Mouse (Mus musculus): Measurements from ENCODE around the gene Flvcr1. TPM values are rescaled to one million over a fixed set of nuclear protein-coding genes. Genes with fewer than 3 reads are reported as not detected.
A peak's percentile ranks its signal among the peaks of the same experiment; 100 is the strongest.

Gene Flvcr1
- 10 to 100 TPM in 1 of 2 experiments, 1 to 10 TPM in 1; 8.8 to 10.3 TPM for total RNA-seq (2021)

DNA sequence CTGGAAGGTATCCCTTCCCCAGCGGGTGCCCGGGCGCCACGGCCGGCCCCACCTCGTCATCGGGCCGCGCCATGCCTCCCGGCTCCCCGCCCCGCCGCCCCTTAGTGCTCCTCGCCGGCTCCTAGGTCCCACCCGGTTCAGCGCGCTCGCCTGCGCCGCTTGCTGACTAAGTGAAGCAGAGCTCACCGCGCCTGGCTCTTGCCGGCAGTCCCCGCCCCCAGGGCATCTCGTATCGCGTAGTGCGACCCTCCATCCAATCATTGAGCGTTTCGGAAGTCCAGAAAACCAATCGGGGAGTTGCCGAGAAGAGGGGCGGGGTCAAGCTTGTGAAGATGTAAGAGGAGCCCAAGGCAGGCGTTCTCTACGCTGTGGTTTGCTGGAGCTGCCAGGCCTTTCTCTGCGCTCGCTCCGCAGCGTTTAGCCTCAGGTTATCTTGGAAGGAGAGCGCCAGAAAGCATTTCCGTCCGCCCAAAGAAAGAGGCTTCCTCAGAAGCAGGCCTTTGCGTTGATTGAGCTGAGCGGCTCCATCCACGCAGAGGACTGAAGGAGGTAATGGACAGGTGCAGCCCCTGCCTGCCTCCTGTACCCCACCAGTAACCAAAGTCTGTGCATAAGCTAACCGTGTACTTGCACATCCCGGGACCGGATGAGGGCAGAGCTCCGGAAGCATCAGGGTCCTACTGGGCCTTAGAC is at the start of gene Flvcr1:
Gene Flvcr1, minus strand, starts transcription at position 138 of the 693 bp plus-strand sequence.
- peak; percentile 99 for DNase-seq
- intact Hi-C loops (cut with DNase I): no loop called here

DNA sequence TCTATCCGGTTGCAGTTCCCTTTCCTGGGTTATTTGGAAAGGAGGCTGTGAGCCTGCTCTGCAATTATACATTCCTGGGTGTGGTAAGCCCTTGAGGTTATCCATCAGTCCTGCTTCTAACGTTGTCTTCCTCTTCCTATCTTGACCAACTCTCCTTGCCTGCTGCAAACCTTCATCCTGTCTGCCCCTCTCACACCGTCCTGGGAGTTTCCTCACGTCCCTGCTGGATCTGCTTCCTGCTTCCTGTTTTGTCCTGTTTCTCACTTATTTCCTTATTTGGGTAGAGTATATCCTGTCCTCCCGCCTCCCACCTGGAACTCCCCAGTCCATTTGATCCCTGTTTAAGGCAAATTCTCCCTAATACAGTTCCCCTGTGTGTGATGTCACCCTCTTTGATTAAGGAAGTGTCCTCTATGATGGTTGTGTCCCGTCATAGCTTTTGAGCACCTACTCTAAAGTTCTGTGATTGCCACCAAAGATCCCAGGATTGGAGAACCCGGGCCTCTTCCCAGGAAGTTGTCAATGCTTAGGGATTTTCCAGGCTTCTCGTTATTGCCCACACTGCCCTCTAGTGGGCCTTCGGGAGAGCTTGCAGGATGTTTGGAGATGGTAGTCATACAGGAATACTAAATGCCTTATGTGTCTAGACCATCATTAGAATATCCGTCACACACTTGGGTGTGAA is 49.4 kb upstream of the Flvcr1 start:
- intact Hi-C loops (cut with DNase I): loop anchor here (2.0 to 10.0 kb wide), 3 partner anchors 73 to 199 kb away; no protein-coding TSS in a partner anchor
- DNase-seq: peak; percentile 74 to 82

DNA sequence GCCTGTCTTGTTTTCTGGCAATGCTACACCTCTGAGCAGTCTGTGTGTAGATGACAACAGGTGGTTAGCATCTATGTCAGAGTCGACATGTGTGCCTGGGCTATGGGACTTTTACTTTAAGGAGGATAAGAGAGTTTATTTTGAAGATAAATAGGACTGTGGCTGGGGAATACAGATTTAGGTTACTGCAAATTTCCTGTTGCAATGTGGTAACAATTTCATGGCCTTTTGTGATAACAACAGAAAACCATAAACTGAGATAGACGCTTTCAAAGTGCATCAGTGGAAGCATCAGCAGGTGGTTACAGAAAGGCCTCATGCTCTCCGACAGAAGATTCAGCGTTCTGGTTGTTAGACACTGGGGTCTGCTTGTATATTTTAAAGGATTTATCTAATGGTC is 47.5 kb upstream of the Flvcr1 start:
- intact Hi-C loops (cut with DNase I): loop anchor here (10.0 kb wide), 1 partner anchor 201 kb away; no protein-coding TSS in a partner anchor
- DNase-seq: no peak

DNA sequence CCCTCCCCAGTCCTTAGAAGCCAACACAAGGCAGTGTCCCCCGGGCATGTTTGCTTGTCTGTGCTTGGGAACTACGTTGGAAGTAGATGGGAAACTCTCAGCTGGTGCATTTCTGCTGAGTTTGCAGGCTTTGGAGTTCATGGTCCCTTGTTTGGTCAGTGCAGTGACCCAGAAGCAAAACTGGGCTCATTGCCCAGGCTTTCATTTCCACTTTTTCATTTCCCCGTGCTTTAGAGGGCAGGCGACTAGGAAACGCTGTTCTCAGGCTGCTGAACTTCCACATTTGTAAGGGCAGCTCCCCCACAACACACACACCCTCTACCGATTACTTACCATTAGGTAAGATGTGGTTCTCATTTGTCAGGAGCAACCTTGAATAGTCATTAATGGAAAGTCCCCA is 47.0 kb upstream of the Flvcr1 start:
- DNase-seq: peak; percentile 64 to 65
- intact Hi-C loops (cut with DNase I): loop anchor here (10.0 kb wide), 1 partner anchor 202 kb away; no protein-coding TSS in a partner anchor

DNA sequence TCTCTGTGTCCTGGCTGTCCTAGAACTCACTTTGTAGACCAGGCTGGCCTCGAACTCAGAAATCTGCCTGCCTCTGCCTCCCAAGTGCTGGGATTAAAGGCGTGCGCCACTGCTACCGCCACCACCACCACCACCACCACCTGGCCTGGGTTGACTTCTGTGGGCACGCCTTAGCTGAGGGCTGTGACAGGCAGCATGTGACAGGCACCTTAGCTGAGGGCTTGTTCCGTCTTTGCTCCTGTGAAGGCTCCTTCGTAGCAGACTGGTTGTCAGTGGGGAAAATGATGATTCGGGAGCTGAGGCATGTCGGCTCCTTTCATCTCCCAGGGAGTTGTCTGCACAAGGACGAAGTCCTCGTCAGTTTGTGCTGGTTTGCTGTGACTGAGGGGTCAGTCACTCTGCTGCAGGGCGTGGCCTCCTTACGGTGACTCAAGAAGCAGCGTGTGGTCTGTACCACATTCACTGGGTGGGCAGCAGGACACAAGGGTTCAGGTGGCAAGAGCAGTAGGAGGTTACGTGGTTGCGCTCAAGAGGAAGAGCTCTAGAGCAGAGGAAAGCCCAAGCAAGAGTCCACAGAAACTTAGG is 46.5 kb upstream of the Flvcr1 start:
- intact Hi-C loops (cut with DNase I): loop anchor here (10.0 kb wide), 1 partner anchor 202 kb away; no protein-coding TSS in a partner anchor
- DNase-seq: no peak

DNA sequence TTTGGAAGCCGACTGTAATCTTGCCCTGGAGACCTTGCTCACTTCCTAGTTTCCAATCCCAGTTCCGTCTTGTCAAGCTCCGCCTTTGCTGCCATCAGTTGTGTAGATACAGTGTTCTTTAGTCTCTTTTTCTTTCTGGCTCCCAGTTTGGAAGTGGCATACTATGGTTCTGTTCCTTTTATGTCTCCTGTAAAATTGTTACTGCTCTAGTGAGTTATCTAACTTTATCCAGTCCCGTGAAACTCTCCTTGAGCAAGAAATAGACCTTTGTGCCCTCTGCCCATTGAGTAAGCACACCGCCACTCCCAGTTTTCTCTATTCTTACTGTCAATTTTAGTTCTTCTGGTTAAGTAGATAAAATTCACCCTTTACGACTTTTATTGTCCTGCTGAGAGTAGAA is 45.7 kb upstream of the Flvcr1 start:
- no peak for DNase-seq
- intact Hi-C loops (cut with DNase I): loop anchor here (10.0 kb wide), 1 partner anchor 203 kb away; no protein-coding TSS in a partner anchor

DNA sequence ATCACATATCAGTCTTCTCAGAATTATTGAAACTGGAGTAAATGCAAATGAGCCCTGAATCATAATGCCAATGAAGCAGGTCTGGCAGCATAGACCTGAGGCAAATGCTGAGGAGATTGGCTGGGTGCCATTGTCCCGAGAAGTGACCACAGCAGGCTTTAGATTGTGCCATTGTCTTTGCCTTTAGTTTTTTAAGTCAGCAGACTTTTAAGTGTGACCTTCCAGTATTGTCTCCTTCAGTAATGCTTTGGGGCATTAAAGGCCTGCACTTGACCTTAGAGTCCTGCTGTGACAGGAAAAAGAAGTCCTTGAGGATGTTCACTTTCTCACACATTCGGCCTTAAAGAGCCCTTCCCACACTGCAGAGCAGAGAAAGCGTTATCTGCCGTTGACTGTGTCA is 44.3 kb upstream of the Flvcr1 start:
- intact Hi-C loops (cut with DNase I): loop anchor here (10.0 kb wide), 1 partner anchor 205 kb away; no protein-coding TSS in a partner anchor
- no peak for DNase-seq

DNA sequence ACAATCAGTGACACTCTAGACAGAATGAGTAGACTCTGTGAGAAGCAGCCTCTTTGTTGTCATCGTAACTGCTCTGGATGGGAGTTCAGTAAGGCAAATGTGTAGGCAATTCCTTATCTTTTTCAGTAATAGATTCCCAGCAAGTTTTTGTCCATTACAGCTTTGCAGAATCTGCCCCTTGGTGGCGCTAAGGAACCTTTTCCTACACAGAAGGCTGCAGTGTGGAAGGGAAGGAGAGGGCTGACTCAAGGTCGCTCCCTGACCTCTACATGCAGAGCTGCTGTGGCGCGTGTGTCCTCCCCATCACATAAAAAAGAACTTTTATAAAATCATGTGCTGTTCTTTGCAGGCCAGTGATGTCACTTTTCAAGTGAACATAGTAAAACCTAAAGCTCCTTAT is 42.4 kb upstream of the Flvcr1 start:
- intact Hi-C loops (cut with DNase I): no loop called here

DNA sequence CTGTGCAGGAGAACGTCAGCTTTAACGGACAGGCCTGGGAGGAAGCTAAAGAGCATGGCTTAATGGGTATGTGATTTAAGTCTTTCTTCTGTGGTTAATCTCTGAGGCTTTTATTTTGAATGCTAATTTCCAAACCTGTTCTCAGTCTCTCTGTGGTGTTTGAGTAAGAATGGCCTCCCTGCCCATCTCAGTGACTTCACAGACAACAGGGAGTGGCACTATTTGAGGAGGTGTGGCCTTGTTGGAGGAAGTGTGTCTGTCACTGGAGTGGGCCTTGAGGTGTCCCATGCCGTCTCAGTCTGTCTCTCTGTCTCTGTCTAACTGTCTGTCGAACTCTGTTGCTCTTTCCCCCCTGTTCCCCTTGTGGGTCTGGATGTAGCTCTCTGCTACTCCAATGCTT is 39.2 kb upstream of the Flvcr1 start:
- intact Hi-C loops (cut with DNase I): no loop called here
- no peak for DNase-seq

More for the DNA sequence above, 42.4 kb upstream of the Flvcr1 start:
- no peak for DNase-seq

DNA sequence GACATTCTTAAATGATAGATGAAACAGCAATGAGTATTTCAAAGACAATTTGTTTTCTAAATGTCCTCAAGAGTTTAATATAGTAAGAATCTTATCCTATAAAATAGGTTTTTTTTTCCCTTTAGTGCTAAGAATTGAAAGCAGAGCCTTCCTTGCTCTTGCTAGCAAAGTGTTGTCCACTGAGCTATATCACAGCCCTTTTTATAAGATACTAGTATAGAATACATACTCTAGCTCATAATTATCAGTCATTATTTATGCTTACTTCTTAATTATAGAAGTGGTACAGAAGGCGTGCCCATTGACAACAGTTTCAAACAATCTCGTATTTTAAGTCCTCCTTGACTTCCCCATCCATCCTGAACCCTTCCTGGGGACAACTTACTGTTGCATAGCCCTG is 38.6 kb upstream of the Flvcr1 start:
- intact Hi-C loops (cut with DNase I): no loop called here

DNA sequence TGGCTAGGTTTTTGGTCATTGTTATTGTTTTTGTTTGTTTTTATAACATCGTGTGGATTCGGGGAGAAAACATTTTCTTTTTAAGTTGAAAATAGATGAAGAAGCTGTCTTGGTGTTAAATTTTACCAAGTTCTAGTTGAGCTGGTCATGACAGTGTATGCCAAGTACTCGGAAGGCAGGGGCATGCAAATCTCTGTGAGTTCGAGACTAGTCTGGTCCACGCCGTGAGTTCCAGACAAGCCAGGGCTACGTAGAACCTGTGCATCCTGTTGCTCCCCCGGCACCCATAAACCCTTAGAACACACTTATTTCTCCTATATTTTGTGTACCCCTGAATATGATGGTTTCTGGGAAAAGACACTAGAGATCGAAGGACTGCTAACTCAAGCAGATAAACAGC is 37.7 kb upstream of the Flvcr1 start:
- DNase-seq: no peak

More for the DNA sequence above, 38.6 kb upstream of the Flvcr1 start:
- no peak for DNase-seq

DNA sequence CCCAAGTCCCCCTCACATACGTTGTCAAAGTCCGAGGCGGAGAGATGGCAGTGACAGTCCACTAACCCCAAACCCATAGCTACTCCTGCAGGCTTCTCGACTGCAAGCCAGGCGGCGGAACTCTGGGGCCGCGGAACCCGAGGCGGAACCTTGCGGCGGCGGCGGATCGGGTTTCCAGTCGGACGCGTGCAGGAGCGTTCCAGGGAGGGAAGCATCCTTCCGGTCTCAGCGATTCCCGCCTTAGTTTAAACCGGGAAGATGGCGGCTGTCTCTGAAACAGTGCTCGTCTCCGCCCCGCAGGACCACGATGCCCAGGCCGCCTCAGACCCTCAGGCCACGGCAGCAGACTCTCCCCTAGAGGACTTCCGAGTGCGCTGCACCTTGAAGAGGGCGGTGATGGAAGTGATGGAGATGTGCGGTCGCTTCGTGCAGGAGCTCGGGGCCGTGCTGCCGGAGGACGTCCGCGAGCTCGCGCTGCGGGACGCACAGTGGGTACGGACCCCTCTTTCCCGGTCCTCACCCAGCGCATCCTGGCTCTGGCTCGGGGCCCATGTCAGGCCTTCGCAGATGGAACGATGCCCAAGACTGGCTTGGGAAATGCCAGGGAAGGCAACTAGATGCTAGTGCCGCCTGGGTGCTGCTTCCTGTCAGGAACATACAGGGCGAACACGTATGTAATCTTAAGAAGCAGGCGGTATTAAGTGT is 37.0 kb upstream of the Flvcr1 start, which contains the start of the genes Tatdn3 and Nsl1:
Gene Tatdn3, minus strand, starts transcription at position 152 of the 705 bp plus-strand sequence.
Gene Nsl1, plus strand, starts transcription at position 232 of the 705 bp plus-strand sequence.
- DNase-seq: peak; percentile 94 to 96
- intact Hi-C loops (cut with DNase I): loop anchor here (1.0 kb wide), 1 partner anchor 36 kb away; no protein-coding TSS in a partner anchor

More for the DNA sequence above, 37.7 kb upstream of the Flvcr1 start:
- intact Hi-C loops (cut with DNase I): no loop called here

DNA sequence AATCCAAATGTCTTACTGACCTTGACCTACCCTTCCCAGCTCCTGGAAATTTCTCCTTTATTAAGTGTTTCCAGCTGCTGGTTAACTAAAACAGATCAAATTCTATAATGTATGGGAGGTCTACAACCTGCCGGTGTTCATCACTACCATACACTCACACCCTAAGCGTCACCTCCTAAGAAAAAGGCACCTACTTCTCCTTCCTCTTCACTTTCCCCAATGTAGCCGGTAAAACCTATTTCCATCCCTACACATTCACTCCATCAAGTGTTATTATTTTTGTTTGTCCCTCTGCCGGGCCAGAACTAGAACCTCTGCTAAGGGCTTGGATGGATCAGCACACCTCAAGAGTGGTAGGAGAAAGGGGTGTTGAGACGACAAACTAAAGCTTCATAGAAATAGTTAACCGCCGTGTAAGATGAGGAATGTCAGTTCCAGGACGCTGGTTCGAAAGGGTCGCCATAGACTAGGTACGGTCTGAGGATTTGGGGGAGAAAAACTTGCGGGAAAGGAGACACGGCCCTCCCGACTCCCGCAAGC is 36.4 kb upstream of the Flvcr1 start:
- intact Hi-C loops (cut with DNase I): loop anchor here (1.0 kb wide), 1 partner anchor 35 kb away; no protein-coding TSS in a partner anchor
- no peak for DNase-seq

DNA sequence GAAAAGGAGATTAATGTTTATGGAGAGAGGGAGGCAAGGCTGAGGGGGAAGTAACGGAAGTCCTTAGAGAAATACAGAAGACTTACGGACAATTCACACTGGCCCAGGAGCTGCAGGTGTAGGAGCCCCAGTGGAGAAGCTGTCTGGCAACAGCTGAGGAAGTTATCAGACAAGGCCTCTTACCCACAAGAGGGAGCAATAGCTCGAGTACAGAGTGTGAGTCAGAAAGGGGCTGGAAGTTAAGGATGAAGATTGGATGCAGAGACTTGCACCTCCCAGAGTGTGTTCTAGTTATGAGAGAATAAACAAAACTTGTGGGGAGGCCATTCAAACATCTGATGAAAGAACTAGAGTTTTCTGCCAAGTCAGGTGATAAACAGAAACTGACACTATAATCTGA is 31.5 kb upstream of the Flvcr1 start:
- DNase-seq: no peak
- intact Hi-C loops (cut with DNase I): no loop called here

DNA sequence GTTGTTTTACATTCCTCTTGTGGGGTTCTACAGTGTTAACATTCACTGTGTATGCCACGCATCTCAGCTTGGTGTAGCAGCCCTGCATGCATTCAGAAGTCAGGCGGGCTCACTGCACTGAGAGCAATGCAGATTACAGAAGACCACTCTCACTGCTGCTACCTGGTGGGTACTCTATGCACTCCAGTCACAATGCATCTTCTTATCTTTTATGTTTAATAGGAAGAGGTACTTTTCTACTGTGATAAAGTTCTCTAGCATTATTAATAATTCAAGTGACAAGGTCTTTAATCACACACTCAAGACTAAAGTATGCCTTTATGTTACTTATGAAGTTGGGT is 29.5 kb upstream of the Flvcr1 start:
- intact Hi-C loops (cut with DNase I): no loop called here
- DNase-seq: no peak

DNA sequence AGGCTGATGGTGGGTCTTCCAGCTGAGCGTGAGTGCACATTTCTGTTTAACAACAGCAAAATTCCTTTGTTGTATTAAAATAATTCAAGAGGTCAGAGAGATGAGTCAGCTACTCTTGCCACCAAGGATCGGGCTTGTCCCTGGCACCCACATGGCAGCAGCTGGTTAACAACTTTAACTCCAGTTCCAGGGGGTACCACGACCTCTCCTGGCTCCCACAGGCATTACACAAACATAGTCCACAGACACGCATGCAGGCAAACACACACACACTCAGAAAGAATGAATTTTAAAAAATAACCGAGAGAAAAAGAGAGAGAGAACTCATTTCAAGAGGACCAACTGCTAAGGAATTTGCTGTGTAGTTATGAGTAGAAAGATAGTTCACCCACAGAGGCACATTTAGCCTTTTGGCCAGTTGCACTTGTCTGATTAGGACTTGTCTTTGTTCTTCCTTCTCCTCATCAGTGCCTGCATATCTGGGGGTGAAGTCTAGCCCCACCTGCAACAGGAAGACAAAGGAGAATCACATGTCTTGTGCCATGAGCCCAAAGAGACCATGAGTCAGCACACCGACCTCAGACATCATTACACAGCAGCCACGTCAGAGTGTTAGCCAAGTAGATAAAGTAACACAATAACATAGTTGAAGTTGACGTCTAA is 29.0 kb upstream of the Flvcr1 start:
- intact Hi-C loops (cut with DNase I): no loop called here
- no peak for DNase-seq

DNA sequence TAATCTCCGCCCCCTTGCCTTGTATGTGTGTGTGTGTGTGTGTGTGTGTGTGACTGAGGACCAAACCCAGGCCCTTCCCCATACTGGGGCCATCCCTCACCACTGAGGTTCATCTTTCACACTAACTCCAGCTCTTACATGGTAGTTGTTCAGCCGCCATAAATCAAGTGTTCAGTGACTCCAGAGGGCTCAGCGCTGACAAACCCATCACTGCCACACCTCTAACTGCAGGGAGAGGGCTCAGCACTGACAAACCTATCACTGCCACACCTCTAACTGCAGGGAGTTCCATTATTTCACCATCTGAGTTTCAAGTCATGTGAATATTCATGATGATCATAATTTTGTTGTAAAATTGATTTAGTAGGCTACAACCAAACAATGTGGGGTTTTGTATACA is 27.6 kb upstream of the Flvcr1 start:
- no peak for DNase-seq
- intact Hi-C loops (cut with DNase I): no loop called here

DNA sequence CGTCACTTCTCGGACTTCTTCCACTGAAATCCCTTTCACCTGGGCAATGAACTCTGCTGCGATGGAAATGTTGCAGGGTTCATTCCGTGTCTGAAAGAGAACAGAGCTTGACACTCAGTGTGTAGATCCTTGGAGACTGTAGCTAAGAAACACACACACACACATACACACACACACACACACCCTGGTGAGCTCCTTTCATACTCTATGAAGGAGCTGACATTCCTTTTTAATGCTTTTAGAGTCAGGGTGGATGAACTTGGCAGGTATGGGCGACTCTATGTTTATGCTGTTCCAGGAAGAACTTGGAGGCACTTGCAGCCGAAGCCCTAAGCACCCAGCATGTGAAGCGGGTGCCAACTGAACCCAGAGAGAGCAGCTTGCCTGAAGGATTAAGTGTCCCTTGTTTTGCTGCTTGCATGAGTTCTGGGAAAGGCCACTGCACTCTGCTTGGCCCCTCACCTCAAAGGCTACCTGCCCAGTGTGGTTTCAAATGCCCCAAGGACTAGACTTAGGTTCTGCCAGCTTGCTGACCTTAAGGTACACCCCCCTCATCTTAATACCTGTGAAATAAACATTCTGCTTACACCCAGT is 20.4 kb upstream of the Flvcr1 start:
- no peak for DNase-seq
- intact Hi-C loops (cut with DNase I): no loop called here

DNA sequence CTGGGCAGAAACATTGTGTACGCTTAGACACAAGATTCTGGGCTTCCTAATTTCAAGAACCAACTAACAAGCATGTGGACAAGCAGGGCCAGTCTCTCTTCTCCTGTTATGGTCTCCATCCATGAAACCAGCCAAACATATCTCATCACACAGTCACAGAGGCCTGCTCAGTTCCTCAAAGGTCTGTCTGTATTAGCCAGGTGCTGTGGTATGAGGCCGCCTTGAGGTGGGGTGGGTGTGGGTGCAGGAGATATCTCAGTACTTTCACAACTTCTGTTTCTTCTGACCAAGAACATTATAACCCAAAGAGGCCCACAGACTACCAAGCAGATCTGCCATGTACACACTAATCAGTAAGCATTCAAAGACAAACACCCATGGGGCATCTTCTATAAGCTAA is 19.3 kb upstream of the Flvcr1 start:
- intact Hi-C loops (cut with DNase I): no loop called here
- no peak for DNase-seq
